Mouse (Mus musculus) intestine, embryonic 15.5 days (tissue): ENCODE results near the gene Xpnpep1. TPM values are rescaled to one million over a fixed set of nuclear protein-coding genes. Genes with fewer than 3 reads are reported as not detected.
A peak's percentile ranks its signal among the peaks of the same experiment; 100 is the strongest.

ENCODE experiments used
- ATAC-seq: fragments of 200-750 bp; cut with Nextera tagmentation; 2 replicates; pipeline ENCODE4 v1.8.0; 2017; ENCODE audit warnings: moderate TSS enrichment, moderate library complexity
- H3K27ac ChIP-seq: fragments of 300-500 bp; sonication (generic); 2 replicates; pipeline ENCODE4 v1.5.1; 2015; ENCODE audit warnings: mild to moderate bottlenecking, inconsistent platforms
- H3K27me3 ChIP-seq: fragments of 300-500 bp; sonication (generic); replicated peaks from 2 replicates; pipeline ENCODE4 v1.6.1; 2015; ENCODE audit warnings: inconsistent platforms
- H3K36me3 ChIP-seq: fragments of 300-500 bp; sonication (generic); 2 replicates; pipeline ENCODE4 v1.6.1; 2015; ENCODE audit warnings: inconsistent platforms
- H3K4me1 ChIP-seq: fragments of 300-500 bp; sonication (generic); replicated peaks from 2 replicates; pipeline ENCODE4 v1.6.1; 2015; ENCODE audit warnings: inconsistent platforms
- H3K4me2 ChIP-seq: fragments of 300-500 bp; sonication (generic); replicated peaks from 2 replicates; pipeline ENCODE4 v1.6.1; 2015; ENCODE audit warnings: mild to moderate bottlenecking, inconsistent platforms
- H3K4me3 ChIP-seq: fragments of 300-500 bp; sonication (generic); replicated peaks from 2 replicates; pipeline ENCODE4 v1.5.1; 2015; ENCODE audit warnings: inconsistent platforms
- H3K9ac ChIP-seq: fragments of 300-500 bp; sonication (generic); 2 replicates; pipeline ENCODE4 v1.6.1; 2015; ENCODE audit warnings: inconsistent platforms
- H3K9me3 ChIP-seq: fragments of 300-500 bp; sonication (generic); 2 replicates; pipeline ENCODE4 v1.6.1; 2016; ENCODE audit warnings: inconsistent platforms
- WGBS: fragments of 180-500 bp; shearing (Covaris S2); methylation state at CpG from one replicate; pipeline ENCODE4 v1.1.7; 2015; 5-methylcytosine and 5-hydroxymethylcytosine counted together
- polyA plus RNA-seq: library from polyadenylated mRNA; unstranded; fragments of >200 nt; fragmentation: Nextera tagmentation; extraction: Ambion mirVana; gene quantifications from 2 replicates; pipeline ENCODE4 v1.2.1, GENCODE M21; 2015

Gene Xpnpep1
- polyA plus RNA-seq, 1 experiment from 2014 or later, result 206 TPM

DNA sequence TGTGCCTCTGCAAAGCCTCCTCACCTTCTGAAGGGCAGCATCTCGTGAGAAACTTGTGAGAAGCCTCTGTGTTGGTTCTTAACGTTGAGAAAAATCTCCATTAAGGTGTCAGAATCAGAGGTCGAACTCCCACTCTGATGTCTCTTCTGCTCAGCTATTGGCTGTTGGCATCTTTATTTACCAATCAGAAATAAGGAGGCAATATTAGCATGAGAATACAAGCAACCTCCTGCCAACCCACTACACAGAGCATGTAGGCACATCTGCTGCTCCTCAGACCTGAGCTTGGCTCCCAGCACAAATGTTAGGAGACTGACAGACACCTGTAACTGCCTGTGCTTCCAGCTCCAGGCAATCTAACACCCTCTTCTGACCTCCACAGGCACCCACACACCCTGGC, 22.0 kb upstream of the Xpnpep1 start:
- WGBS, result 37% methylated on average over 3 of the region's 3 CpGs
- H3K4me3 ChIP-seq, result no peak overlapping the region

DNA sequence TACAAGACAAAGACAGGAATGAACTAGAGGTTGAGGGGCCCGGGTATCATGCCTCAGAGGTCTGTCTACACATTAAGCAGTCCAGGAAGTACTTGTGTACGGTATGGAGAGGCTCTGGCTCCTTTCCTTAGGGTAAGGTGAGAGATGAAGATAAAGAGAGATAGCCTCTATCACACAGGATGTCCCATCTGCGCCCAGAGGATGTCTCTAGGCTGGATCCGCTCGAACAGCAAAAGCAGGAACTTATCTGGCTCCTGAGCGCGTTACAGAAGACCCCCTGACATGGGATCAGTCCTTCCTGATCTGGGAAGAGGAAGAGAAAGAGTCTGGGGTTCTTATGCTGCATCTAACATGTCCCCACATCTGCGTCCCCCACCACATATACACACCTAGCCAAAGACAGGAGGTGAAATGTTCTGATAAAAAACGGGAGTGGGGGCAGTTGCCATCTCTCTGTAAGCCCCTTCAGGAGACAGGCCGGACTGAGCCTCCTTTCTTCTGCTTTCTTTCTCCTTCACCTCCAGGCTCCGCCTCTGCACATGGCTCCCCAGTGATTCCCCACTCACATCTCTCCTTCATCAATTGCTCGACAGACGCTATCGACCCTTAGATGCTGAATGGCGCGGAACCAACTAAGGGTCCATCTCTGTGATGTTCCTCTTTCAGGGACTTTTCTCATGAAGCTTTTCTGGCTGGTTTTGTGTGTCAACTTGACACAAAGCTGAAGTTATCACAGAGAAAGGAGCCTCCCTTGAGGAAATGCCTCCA, 19.5 kb upstream of the Xpnpep1 start:
- peaks cover 9% of the 10 kb centered on the region for H3K4me1 ChIP-seq
- H3K4me2 ChIP-seq, result no peak overlapping the region
- peak; percentile 45 for ATAC-seq
- H3K4me3 ChIP-seq, result no peak overlapping the region
- H3K27ac ChIP-seq, result no peak overlapping the region; the same call in 1 of the 2 replicates
- H3K9me3 ChIP-seq, result no peaks in the 10 kb centered on the region
- WGBS, result 89% methylated on average over 16 of the region's 16 CpGs
- no peak overlapping the region for H3K9ac ChIP-seq
- H3K36me3 ChIP-seq, result no peaks in the 10 kb centered on the region
- H3K27me3 ChIP-seq, result no peaks in the 10 kb centered on the region

More for the DNA sequence above, 22.0 kb upstream of the Xpnpep1 start:
- no peaks in the 10 kb centered on the region for H3K36me3 ChIP-seq
- no peaks in the 10 kb centered on the region for H3K9me3 ChIP-seq
- no peak overlapping the region for H3K4me2 ChIP-seq
- no peak overlapping the region for H3K9ac ChIP-seq
- peaks cover 18% of the 10 kb centered on the region for H3K4me1 ChIP-seq
- H3K27me3 ChIP-seq, result no peaks in the 10 kb centered on the region
- no peak overlapping the region for H3K27ac ChIP-seq
- ATAC-seq, result no peak

DNA sequence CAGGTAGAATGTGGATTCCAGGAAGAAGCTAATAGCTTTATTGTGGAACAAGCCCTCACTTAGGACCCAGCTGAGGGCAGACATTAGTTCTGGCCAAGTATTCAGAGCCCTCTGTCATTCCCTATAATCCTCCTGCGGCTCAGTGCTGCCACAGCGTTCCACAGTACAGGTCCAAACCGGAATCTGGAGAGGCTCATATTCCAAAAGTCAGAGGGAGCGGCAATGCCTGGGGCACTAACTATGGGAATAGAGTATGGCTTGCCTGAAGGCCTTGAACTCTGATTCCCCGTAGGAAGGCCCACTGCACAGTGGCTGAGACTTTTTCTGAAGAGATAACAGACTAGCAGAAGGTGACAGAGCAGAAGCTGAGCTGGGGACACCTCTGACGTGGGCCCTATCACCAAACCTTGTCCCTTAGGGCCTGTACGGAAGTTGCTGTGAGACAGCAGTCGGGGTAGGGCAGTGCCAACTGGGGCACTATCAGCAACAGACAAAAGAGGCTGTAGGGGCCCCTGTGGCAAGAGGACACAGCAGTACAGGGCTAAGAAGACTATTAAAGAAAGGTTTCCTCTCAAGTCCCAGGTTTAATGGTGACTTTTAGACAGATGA, 18.8 kb upstream of the Xpnpep1 start:
- Histone ChIP-seq H3K9me3 (no peaks in the 10 kb centered on the region), H3K36me3 (no peaks in the 10 kb centered on the region)

DNA sequence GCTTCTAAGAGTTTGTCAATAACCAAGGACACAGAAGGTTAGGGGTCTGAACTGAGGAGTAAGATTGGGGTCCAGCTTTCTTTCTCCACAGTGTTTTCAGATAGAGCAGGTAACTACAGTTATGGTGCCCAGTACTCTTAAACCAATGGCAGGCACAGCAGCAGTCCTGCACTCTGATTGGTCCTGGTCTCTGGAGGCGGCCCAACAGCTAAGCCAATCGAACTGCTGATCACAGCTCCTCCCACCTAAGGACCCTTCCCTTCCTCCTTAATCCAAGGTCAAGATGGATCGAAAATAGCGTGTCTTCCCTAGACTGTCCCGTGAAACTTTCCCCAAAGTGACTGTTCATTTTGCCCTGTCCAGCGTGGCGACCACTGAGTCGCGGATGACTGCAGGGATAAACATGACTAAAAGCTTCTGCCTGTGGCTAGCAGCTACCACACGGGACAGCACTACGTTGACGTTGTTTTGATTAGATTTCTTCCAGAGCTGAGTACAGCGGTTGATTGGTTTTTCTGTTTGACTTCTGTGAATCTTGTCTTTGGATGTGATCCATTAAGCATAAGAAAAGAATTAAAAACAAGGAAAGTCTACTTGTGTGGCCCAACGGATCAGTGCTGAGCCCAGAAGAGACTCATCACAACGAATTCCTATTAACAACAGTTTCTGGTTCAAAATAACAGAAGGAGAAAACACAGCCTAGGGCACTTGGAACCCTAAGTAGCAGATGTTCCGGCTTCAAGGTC, 18.1 kb upstream of the Xpnpep1 start:
- ATAC-seq, result peak; percentile 21
- H3K9me3 ChIP-seq, result no peaks in the 10 kb centered on the region
- H3K4me3 ChIP-seq, result no peak overlapping the region
- WGBS, result 68% methylated on average over 16 of the region's 16 CpGs
- peak overlapping the region; percentile 42 for H3K27ac ChIP-seq
- no peaks in the 10 kb centered on the region for H3K36me3 ChIP-seq
- H3K4me1 ChIP-seq, result peaks cover 9% of the 10 kb centered on the region
- H3K9ac ChIP-seq, result no peak overlapping the region
- H3K4me2 ChIP-seq, result no peak overlapping the region
- no peaks in the 10 kb centered on the region for H3K27me3 ChIP-seq

More for the DNA sequence above, 18.8 kb upstream of the Xpnpep1 start:
- ATAC-seq, result peak; percentile 86
- no peak overlapping the region for H3K4me2 ChIP-seq
- no peak overlapping the region for H3K4me3 ChIP-seq
- H3K27ac ChIP-seq, result peak overlapping the region; percentile 42
- H3K27me3 ChIP-seq, result no peaks in the 10 kb centered on the region
- H3K4me1 ChIP-seq, result peaks cover 9% of the 10 kb centered on the region
- 56% methylated on average over 8 of the region's 8 CpGs for WGBS
- no peak overlapping the region for H3K9ac ChIP-seq

DNA sequence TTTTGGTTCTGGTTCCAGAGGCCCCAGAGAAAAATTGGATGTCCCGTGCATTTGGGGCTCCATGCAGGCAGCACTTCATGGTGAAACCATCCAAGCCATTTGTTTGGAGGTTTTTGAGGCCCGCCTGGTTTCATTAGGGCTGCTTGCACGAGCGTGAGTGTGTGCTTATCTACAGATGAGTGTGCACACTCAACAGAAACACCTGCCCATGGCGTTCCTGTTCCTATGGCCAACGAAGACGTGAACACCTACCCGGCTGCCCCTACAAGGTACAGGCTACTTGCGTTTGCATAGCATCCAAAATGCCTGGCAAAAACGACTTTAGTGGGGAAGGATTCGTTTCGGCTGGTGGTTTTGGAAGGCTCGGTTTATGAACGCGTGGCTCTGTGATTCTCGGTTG, 13.3 kb upstream of the Xpnpep1 start:
- 92% methylated on average over 16 of the region's 16 CpGs for WGBS
- no peaks in the 10 kb centered on the region for H3K9me3 ChIP-seq

DNA sequence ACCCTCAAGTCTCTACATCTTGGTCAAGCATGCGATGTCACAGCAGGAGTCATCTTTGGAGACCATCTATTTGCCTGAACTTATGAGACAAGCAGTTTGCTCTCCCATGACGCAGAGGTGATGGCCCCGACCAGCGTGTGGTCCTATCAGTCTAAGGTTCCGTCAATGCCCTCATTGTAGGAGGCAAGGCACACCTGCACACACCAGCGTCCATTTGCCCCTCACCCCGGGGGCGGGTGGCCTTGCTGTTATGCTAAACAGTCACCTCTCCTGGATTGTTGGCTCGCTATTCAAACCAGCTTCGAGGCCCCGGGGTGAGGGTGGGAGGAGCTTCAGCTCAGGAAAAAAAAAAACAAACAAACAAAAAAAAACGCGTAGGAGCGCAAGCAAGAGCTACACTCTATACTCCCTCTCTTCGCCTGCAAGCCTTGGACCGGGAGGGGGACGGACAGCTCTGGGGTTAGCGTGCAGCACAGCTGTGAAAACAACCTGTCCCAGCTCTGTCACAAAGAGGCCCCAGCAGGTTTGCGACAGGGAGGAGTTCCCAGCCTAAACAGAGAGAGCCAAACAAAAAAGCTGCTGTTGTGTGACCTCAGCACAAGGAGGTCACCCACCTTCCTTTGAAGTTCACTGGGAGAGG, 12.1 kb upstream of the Xpnpep1 start:
- H3K27ac ChIP-seq, result no peak overlapping the region
- H3K9me3 ChIP-seq, result no peaks in the 10 kb centered on the region
- no peaks in the 10 kb centered on the region for H3K27me3 ChIP-seq
- H3K4me2 ChIP-seq, result no peak overlapping the region
- WGBS, result 42% methylated on average over 19 of the region's 19 CpGs
- no peaks in the 10 kb centered on the region for H3K36me3 ChIP-seq
- no peak overlapping the region for H3K4me3 ChIP-seq
- no peak overlapping the region for H3K9ac ChIP-seq
- peaks cover 7% of the 10 kb centered on the region; the same call in 1 of the 2 replicates for H3K4me1 ChIP-seq
- ATAC-seq, result peak; percentile 77

More for the DNA sequence above, 13.3 kb upstream of the Xpnpep1 start:
- Histone ChIP-seq H3K36me3 (no peaks in the 10 kb centered on the region), H3K4me3 (no peak overlapping the region), H3K4me1 (peaks cover 7% of the 10 kb centered on the region; the same call in 1 of the 2 replicates), H3K27ac (no peak overlapping the region), H3K4me2 (no peak overlapping the region), H3K9ac (no peak overlapping the region), H3K27me3 (no peaks in the 10 kb centered on the region)
- no peak for ATAC-seq

DNA sequence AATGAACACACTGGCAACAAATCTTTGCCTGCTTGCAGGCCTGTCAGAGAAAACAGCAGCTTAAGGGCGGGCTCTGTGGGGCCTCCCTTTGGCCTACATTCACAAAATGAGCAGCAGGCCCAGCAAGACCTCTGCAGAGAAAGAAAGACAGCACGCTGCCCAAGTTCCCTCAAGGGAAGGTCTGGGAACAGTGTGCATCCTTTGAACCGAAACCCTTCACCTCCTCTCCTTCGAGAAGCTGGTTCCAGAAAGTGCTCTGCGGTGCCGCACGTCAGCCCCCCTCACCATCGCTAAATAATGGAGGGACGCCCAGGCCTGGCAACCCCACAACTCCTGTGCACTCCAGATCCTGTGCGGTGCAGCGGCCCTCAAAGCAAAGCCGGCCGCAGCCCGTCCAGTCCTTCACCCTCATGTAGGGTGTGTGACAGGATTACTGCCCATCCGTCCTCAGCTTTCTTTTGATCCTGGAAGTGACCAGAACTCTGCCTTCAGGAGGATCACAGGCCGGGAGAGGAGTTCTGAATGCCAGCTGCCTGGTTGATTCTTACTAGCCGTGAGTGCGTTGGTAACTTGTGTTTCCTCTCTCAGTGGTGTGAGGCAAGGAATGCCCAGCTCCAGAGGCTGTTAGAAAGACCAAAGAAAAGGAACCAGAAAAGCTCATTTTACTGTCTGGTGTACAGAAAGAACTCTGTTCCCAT, 11.4 kb upstream of the Xpnpep1 start:
- WGBS, result 78% methylated on average over 18 of the region's 18 CpGs
- Histone ChIP-seq H3K9ac (no peak overlapping the region), H3K4me1 (peaks cover 7% of the 10 kb centered on the region; the same call in 1 of the 2 replicates), H3K4me2 (no peak overlapping the region), H3K27me3 (no peaks in the 10 kb centered on the region), H3K9me3 (no peaks in the 10 kb centered on the region), H3K4me3 (no peak overlapping the region), H3K27ac (no peak overlapping the region), H3K36me3 (no peaks in the 10 kb centered on the region)
- no peak; the same call in 1 of the 2 replicates for ATAC-seq

DNA sequence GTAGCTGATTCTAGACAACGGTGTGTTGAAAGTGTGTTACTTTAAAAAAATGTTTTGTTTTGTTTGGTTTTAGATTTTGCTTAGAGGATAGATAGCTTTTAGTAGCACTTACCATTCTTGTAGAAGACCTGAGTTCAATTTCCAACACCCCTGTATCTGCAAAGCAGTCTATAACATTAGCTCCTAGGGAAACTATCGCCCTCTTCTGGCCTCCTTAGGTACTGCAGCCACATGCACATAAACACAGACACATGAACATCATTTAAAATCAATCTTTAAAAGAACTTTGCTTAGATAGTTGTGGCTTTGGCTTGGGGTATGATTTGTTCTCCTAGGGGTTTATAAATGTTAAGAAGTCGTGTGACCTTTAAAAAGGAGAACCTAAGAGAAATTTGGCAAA, 10.1 kb upstream of the Xpnpep1 start:
- H3K4me2 ChIP-seq, result no peak overlapping the region
- no peaks in the 10 kb centered on the region for H3K9me3 ChIP-seq
- WGBS, result 78% methylated on average over 3 of the region's 3 CpGs
- no peak overlapping the region for H3K27ac ChIP-seq
- no peaks in the 10 kb centered on the region for H3K36me3 ChIP-seq
- no peak for ATAC-seq
- H3K27me3 ChIP-seq, result no peaks in the 10 kb centered on the region
- H3K4me1 ChIP-seq, result peaks cover 7% of the 10 kb centered on the region; the same call in 1 of the 2 replicates
- H3K9ac ChIP-seq, result no peak overlapping the region
- no peak overlapping the region for H3K4me3 ChIP-seq

DNA sequence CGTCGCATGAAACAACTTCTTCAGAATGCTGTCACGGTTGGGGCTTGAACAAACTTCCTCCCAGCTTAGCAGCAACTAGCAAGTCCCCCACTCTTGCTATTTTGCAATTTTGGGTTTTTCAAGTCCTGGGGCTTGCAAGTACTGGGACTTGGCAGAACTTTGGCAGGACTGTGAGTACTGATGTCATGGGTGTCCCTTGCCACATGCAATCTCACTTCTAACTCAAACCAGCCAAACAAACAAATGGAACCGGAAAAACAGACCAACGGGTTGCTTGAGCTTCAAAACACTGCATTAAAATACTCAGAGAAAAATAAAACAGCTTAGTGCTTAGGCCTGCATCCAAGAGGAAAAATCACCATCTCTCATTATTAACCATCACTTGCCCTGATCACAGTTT, 7.2 kb upstream of the Xpnpep1 start:
- no peak for ATAC-seq
- H3K27ac ChIP-seq, result no peak overlapping the region
- no peaks in the 10 kb centered on the region for H3K9me3 ChIP-seq
- H3K4me2 ChIP-seq, result no peak overlapping the region
- no peak overlapping the region for H3K4me3 ChIP-seq
- H3K4me1 ChIP-seq, result peaks cover 8% of the 10 kb centered on the region; the same call in 1 of the 2 replicates
- no peaks in the 10 kb centered on the region for H3K27me3 ChIP-seq
- H3K9ac ChIP-seq, result no peak overlapping the region
- no peaks in the 10 kb centered on the region for H3K36me3 ChIP-seq
- 70% methylated on average over 5 of the region's 5 CpGs for WGBS

DNA sequence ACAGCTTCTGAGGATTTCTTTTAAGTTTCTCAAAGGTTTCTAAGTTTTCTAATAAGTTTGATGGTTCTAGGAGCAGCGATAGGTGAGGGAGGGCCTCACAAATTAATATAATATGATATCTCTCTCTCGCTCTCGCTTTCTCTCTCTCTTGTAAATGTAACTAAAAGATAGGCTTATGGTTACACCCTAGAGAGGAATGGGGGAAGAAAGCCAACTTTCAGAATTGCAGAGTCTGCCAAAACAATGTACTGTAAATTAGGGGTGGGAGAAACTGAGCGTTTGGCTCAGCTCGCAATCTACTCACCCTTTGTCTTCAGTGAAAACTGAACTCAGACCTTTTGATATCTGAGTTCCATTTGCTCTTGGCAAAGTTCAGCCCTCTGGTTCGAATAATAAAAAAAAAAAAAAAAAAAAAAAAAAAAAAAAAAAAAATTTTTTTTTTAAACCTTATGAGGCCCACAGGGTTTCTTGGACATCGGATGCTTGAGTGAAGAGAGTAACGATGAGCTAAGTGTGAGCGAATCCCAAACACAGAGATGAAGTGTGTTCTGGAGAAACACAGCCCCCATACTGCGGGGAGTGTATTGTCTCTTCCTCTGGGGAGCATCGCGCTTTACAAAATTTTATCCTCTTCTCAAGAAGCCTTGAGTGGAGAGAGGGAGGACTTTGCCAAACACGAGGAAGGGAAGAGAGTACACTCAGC, 3.6 kb upstream of the Xpnpep1 start:
- H3K4me3 ChIP-seq, result no peak overlapping the region
- H3K9ac ChIP-seq, result no peak overlapping the region
- WGBS, result 79% methylated on average over 13 of the region's 13 CpGs
- no peaks in the 10 kb centered on the region for H3K36me3 ChIP-seq
- H3K4me1 ChIP-seq, result peaks cover 13% of the 10 kb centered on the region
- no peak for ATAC-seq
- no peak overlapping the region for H3K4me2 ChIP-seq
- H3K9me3 ChIP-seq, result no peaks in the 10 kb centered on the region
- peak overlapping the region; percentile 57; the same call in 1 of the 2 replicates for H3K27ac ChIP-seq
- H3K27me3 ChIP-seq, result no peaks in the 10 kb centered on the region

DNA sequence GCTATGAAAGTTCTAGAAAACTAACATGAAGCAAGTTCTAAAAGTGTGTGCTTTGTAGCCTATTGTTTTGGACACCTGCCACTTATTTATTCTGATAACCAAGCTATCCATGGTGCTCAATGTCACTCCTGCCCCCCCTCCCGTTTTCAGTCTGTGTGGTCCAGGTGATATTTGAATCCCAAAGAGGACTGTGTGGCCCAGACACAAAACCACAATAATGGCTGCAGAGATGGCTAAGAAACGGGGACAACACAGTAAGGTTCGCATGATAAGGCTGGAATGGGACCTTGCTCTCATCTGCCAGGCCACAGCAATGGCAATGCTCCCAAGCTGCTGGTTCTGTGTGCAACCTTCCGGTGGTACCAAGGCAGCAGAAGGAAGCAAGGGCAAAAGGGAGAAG, 1.6 kb upstream of the Xpnpep1 start:
- Histone ChIP-seq H3K27me3 (no peaks in the 10 kb centered on the region), H3K36me3 (no peaks in the 10 kb centered on the region), H3K27ac (no peak overlapping the region), H3K9ac (no peak overlapping the region), H3K4me3 (no peak overlapping the region), H3K9me3 (no peaks in the 10 kb centered on the region), H3K4me2 (no peak overlapping the region), H3K4me1 (peaks cover 25% of the 10 kb centered on the region)
- ATAC-seq, result no peak
- 79% methylated on average over 4 of the region's 4 CpGs for WGBS
